Mouse (Mus musculus): ENCODE data around the gene Frmd4a.
"Not testable (repeated sequence)": the region's sequence is repeated elsewhere in the genome, so short reads cannot be mapped to it uniquely, and the experiment has no call there.

Gene Frmd4a

GRCm38 (mm10) chr2:4193206-4193605 lies 175.7 kb downstream of the Frmd4a start:
- in situ Hi-C loops (cut with MboI; ENCODE audit: unreplicated experiment in 2 of 2): no loop called here

DNA sequence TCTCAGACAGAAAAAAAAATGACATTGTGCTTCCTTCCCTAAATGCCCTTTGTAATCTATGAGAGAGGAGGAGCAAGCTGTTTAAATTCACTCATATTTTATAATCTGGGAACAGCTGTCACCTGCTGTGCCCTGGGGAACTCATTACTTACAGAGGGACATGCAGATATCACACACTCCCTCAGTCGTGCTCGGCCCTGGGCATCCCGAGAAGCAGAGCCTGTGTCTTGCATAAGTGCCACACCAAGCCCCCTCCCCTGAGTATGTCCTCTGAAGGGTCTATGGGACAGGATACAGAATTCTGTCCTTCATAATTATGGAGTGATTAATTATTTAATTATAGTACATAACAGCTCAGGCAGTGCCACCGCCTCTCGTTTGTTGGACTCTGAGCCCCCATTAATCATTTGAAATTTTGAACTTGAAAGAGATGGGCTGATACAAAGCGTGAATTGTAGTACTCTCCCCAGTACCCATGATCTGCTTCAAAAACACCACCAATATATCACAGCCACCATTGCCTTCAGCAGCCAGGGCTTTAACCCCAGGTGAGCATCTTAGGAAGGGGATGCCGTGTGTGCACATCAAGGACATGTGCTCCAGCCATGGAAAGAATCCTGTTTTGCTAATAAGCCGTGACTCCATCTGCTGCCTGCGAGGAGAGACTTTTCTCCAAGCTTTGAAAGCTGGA lies 177.0 kb downstream of the Frmd4a start:
- in situ Hi-C loops (cut with MboI; ENCODE audit: unreplicated experiment in 2 of 2): no loop called here

- in situ Hi-C loops (cut with MboI; ENCODE audit: unreplicated experiment in 2 of 2): no loop called here
These were observed 178.5 kb downstream of the Frmd4a start for GRCm38 (mm10) chr2:4196041-4196440.

- in situ Hi-C loops (cut with MboI; ENCODE audit: unreplicated experiment in 2 of 2): no loop called here
These were observed 191.7 kb downstream of the Frmd4a start for GRCm38 (mm10) chr2:4209234-4209633.

DNA sequence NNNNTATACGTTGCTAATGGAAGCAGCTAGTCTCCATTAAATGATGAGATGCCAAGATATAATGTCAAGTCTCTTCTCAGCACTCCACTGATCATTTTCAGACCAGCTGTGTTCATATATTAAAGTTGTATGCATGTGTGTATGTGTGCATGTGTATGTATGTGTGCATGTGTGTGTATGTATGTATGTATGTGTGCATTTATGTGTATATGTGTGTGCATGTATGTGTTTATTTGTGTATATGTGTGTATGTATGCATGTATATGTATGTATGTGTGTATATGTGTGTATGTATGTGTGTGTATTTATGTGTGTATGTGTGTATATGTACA lies 204.9 kb downstream of the Frmd4a start:
- in situ Hi-C loops (cut with MboI; ENCODE audit: unreplicated experiment in 2 of 2): no loop called here

DNA sequence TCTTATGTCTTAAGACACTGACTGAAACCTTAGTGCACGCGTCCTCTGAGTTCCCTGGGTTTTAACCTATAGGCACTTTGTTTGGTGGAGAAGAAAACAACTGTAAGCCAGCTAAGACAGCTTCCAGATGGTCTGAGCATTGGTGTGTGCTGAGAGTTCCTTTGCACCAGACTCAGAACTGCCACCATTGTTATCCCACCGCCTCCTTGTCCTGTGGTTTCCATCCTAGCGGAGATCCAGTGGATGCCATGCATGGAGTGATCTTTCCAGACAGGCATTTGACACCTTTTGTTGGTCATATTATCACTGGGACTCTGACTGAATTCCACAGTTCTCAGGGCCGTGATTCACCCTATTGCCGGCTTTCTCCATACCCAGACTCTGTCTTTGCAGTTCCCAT lies 205.8 kb downstream of the Frmd4a start:
- in situ Hi-C loops (cut with MboI; ENCODE audit: unreplicated experiment in 2 of 2): no loop called here

DNA sequence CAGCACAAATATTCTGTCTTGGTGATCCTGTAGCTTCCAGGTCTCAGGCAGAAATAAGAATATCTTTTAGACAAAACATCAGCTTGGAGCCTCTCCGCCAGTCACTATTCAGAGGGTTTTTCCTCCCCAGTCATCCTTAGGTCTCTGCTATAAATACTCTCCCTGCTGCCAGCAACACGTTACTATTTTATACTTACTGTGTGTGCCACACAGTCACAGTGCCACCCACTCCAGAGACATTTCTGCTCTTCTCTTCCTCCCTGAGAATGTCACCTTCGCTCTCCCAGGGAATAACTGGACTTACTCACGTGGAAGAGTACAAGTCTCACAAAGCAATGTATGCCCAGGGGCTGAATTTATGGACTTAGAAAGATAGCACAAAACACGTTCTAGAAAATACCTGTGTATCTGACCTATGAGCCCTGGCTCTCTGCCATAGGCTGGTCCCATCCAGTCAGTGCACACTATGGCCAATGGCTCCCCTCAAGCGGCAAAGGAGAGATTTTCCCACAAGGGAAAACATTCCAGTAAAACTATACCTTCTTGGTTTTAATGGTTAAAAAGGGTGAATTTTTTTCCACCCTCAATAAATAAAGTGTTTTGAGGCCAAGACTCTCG lies 209.5 kb downstream of the Frmd4a start:
- in situ Hi-C loops (cut with MboI; ENCODE audit: unreplicated experiment in 2 of 2): no loop called here

DNA sequence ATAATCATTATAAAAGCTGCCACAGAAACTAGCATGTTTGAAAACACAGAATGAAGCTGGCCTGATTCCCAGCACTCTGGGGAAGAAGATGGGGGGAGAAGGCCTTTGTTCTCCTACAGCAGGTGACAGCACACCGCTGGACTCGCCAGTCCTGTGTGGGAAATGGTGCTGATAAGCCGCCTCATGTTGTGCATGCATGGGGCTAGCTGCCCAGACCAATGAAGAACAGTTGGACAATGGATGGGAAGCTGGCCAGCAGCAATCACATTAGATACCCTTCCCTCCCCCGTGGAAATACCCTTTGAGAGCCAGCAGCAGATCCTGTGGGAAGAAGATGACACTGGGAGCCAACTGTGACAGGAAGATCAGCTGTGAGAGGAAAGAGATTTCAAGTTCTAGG lies 210.0 kb downstream of the Frmd4a start:
- in situ Hi-C loops (cut with MboI; ENCODE audit: unreplicated experiment in 2 of 2): no loop called here

GRCm38 (mm10) chr2:4228510-4228909 lies 211.0 kb downstream of the Frmd4a start:
- in situ Hi-C loops (cut with MboI; ENCODE audit: unreplicated experiment in 2 of 2): no loop called here

- in situ Hi-C loops (cut with MboI; ENCODE audit: unreplicated experiment in 2 of 2): no loop called here
These were observed 214.8 kb downstream of the Frmd4a start for GRCm38 (mm10) chr2:4232335-4232734.

DNA sequence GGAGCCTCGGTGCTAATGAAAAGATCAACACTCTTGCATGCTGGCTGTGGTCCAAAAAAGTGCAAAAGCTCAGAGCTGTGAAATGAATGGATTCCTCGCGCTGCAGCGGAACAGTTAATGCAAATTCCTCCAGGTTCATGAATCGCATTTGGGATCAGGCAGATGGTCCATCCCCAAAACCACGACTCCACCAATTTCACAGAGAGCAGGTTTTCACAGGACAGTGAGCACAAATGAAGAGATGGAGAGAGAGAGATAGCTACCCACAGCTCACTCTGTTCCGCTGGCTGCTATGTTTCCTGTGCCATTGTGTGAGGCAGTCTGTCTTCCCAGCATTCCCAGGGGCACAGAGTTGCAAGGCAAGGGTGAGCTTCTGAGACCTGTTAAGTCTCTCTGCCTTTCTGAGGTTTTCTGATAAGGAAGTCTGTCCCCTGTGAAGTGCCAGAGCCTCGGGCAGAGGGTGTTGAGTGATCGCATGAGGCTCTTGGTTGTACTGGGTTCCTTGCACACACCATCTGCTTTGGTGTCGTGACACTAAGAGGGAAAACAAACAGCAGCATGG lies 215.3 kb downstream of the Frmd4a start:
- in situ Hi-C loops (cut with MboI; ENCODE audit: unreplicated experiment in 2 of 2): no loop called here

- in situ Hi-C loops (cut with MboI; ENCODE audit: unreplicated experiment in 2 of 2): no loop called here
These were observed 220.2 kb downstream of the Frmd4a start for GRCm38 (mm10) chr2:4237686-4238085.

GRCm38 (mm10) chr2:4249723-4250122 lies 232.2 kb downstream of the Frmd4a start:
- in situ Hi-C loops (cut with MboI; ENCODE audit: unreplicated experiment in 2 of 2): no loop called here

GRCm38 (mm10) chr2:4252541-4253291 lies 235.2 kb downstream of the Frmd4a start:
- in situ Hi-C loops (cut with MboI; ENCODE audit: unreplicated experiment in 2 of 2): no loop called here

DNA sequence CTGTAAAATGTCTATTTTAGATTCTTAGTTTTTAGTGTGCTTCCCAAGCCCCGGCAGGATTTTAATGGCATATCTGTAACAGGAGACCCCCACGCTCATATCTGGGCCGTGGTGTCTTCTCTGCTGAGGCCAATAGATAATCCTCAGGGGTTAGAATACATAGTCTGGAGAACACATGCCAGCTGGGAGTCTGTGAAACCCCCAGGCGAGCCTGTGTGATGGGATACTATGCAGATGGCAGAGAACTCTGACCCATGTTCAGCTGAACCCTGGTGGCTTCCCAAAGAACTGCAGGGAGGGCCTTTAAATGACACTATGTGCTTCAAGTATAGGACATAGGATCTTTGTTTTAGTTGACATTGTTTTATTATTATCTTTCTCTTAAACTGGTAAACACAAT lies 235.8 kb downstream of the Frmd4a start:
- in situ Hi-C loops (cut with MboI; ENCODE audit: unreplicated experiment in 2 of 2): no loop called here

- in situ Hi-C loops (cut with MboI; ENCODE audit: unreplicated experiment in 2 of 2): no loop called here
These were observed 236.6 kb downstream of the Frmd4a start for GRCm38 (mm10) chr2:4254083-4254482.

GRCm38 (mm10) chr2:4256242-4256641 lies 238.7 kb downstream of the Frmd4a start:
- in situ Hi-C loops (cut with MboI; ENCODE audit: unreplicated experiment in 2 of 2): no loop called here

DNA sequence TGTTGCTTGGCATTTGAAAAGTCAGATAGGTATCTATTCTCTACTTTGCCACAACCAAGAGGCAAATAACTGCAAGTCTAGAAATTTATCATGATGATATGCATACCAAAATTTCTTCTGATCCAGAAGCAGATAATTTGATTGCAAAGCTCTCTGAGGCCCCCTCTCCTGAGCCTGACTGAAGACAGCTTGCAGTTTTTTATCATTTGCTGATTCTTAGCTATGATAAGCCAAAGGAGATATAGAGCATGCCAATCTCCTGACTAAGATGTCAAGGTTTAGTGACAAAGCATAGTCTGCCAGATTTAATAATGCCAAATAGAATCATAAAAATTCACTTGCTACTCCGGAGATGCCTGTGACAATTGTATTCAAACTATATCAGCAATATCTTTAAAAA lies 240.1 kb downstream of the Frmd4a start:
- in situ Hi-C loops (cut with MboI; ENCODE audit: unreplicated experiment in 2 of 2): no loop called here

- in situ Hi-C loops (cut with MboI; ENCODE audit: unreplicated experiment in 2 of 2): not testable (repeated sequence)
These were observed 241.3 kb downstream of the Frmd4a start for GRCm38 (mm10) chr2:4258803-4259202.

DNA sequence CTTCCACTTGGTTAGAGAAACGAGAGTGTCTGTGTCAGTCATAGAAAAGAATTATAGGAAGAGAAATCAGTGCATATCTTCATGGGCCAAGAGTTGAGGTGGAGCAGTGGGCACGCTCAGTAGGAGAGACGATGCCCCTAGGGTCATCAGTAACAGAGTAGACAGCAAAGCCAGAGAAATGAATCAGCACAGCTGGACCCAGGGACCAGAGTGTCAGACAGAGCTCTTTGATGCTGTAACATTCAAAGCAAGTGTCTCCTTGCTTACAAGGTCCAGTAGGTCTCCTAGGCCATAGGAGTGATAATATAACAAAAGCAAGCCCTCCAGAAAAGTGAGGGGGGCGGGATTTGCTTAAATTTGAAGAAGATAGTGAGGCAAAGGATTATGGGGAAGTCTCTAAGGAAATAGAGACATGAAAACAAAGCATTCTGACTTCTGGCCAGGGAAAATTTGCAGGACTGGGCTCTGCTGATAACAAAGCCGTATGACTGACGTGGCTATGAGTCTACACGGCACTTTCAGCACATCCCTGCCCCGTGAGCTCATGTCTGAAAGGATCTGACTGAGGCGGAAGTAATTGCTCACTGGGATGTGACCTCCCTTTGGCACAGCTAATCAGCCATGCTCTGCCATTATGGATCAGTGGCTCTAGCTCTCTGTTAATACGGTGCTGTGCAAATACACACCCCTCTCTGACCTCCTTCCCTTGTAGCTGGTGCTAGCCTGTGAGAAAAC lies 243.0 kb downstream of the Frmd4a start:
- in situ Hi-C loops (cut with MboI; ENCODE audit: unreplicated experiment in 2 of 2): no loop called here

- in situ Hi-C loops (cut with MboI; ENCODE audit: unreplicated experiment in 2 of 2): no loop called here
These were observed 245.2 kb downstream of the Frmd4a start for GRCm38 (mm10) chr2:4262667-4263066.

Measured in v-Abl transformed pro-B cells (cell line).